Comparison of ENCODE assay signal across 8 mouse cellular contexts in genomic region chr2:28304712-28305111, GRCm38 (mm10).
A peak's percentile ranks its signal among the peaks of the same experiment; 100 is the strongest.
DNase-seq lines count a peak whose midpoint lies in the region; ATAC-seq and TF ChIP-seq lines count a peak whose summit lies in the region.

No protein-coding gene starts in this region.

- H3K36me3 ChIP-seq in intestine, embryonic 14.5 days (ENCODE audit: control insufficient read depth, insufficient read depth, low read length), result no peaks in the 10 kb centered on the region
- no peaks in the 10 kb centered on the region for H3K36me3 ChIP-seq in lung, embryonic 14.5 days (ENCODE audit: insufficient read depth)

- TF ChIP-seq CTCF in lung, embryonic 14.5 days (IDR thresholded peaks at IDR 0.05; ENCODE audit: low read depth), result peak; percentile 84

- peak; percentile 48 to 62 for DNase-seq in layer of hippocampus, postnatal 10 days (ENCODE audit: low spot score in 2 of 2)
- DNase-seq in layer of hippocampus, adult 8-10 months (ENCODE audit: low spot score in 2 of 2), result no peak
- peak; percentile 54 for DNase-seq in R1 (ENCODE audit: low read depth, low spot score)
- DNase-seq in cerebellum, postnatal 36 days, result peak; percentile 48 to 54
- peak; percentile 74 for DNase-seq in intestine, embryonic 14.5 days (ENCODE audit: low spot score)
- peak; percentile 74 for DNase-seq in lung, embryonic 14.5 days
- peak; percentile 36 for DNase-seq in skeletal muscle tissue, adult 2 months (ENCODE audit: low read depth, low spot score)
- DNase-seq in frontal cortex, postnatal 25 days (ENCODE audit: low spot score in 2 of 2), result no peak

- H3K4me1 ChIP-seq in intestine, embryonic 14.5 days (replicated peaks; ENCODE audit: control insufficient read depth, insufficient read depth, low read length), result peaks cover 4% of the 10 kb centered on the region; the same call in 1 of the 2 replicates
- no peaks in the 10 kb centered on the region for H3K4me1 ChIP-seq in lung, embryonic 14.5 days (ENCODE audit: insufficient read depth)

- no peaks in the 10 kb centered on the region for H3K27me3 ChIP-seq in intestine, embryonic 14.5 days (replicated peaks; ENCODE audit: control insufficient read depth, insufficient read depth, low read length)
- no peaks in the 10 kb centered on the region for H3K27me3 ChIP-seq in lung, embryonic 14.5 days (ENCODE audit: insufficient read depth, low read length)

- H3K9ac ChIP-seq in intestine, embryonic 14.5 days (ENCODE audit: low read length), result no peak overlapping the region
- no peak overlapping the region for H3K9ac ChIP-seq in lung, embryonic 14.5 days

- H3K27ac ChIP-seq in intestine, embryonic 14.5 days (ENCODE audit: low read depth), result no peak overlapping the region
- no peak overlapping the region for H3K27ac ChIP-seq in lung, embryonic 14.5 days (ENCODE audit: low read depth)

- ATAC-seq in intestine, embryonic 14.5 days (replicated peaks; ENCODE audit: low FRiP score, low TSS enrichment, low read depth), result peak; percentile 64
- no peak for ATAC-seq in lung, embryonic 14.5 days (ENCODE audit: insufficient read depth)

- 15% methylated on average over 3 of the region's 3 CpGs for WGBS in intestine, embryonic 14.5 days
- 4% methylated on average over 3 of the region's 3 CpGs for WGBS in lung, embryonic 14.5 days

- H3K4me2 ChIP-seq in intestine, embryonic 14.5 days (ENCODE audit: low read length), result no peak overlapping the region
- no peak overlapping the region for H3K4me2 ChIP-seq in lung, embryonic 14.5 days

- H3K4me3 ChIP-seq in intestine, embryonic 14.5 days (ENCODE audit: low read depth, low read length), result no peak overlapping the region
- H3K4me3 ChIP-seq in lung, embryonic 14.5 days (ENCODE audit: low read depth, low read length), result no peak overlapping the region

- H3K9me3 ChIP-seq in intestine, embryonic 14.5 days (ENCODE audit: control insufficient read depth, low read length), result no peaks in the 10 kb centered on the region
- no peaks in the 10 kb centered on the region for H3K9me3 ChIP-seq in lung, embryonic 14.5 days (ENCODE audit: low read depth, low read length)

Comparison
In these comparisons a context has a peak if more than half of its experiments do, and no peak if none do; other contexts are left out.
1. DNase-seq: peak in layer of hippocampus, postnatal 10 days (2 of 2), R1 (single experiment), cerebellum, postnatal 36 days (2 of 2), intestine, embryonic 14.5 days (single experiment), lung, embryonic 14.5 days (single experiment) and skeletal muscle tissue, adult 2 months (single experiment); none in layer of hippocampus, adult 8-10 months (0 of 2) and frontal cortex, postnatal 25 days (0 of 2).